Mouse (Mus musculus): ENCODE data around the gene Kcnk10.

DNA sequence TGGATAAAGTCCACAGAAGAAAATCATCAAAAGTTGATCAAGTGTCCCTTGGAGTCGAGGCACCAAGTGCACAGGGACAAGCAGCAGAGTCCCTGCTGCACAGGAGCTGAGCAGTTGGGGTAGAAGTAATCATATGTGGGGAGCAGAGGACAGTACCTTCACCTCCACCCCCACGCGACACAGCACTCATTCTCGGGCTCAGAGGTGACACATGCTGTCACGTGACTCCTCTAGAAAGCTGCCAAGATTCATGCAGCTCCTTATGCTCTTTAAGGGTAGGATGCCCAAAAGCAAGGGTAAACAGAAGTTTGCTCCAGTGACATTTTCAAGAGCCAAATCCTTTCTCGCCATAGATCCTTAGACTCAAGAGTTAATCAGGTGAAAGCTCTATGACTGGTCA, 42.1 kb downstream of the Kcnk10 start:
- TF ChIP-seq CTCF (IDR thresholded peaks at IDR 0.05; ENCODE audit: borderline replicate concordance, insufficient read depth, low read depth, low read length), result no peak
- no peak for TF ChIP-seq POLR2A (IDR thresholded peaks at IDR 0.05; ENCODE audit: borderline replicate concordance, insufficient read depth, low read length)
